Mouse (Mus musculus) liver, embryonic 15.5 days (tissue): ENCODE measurements around the gene Sult3a1. TPM values are rescaled to one million over a fixed set of nuclear protein-coding genes. Genes with fewer than 3 reads are reported as not detected.
A peak's percentile ranks its signal among the peaks of the same experiment; 100 is the strongest.
"Not testable (repeated sequence)": the region's sequence is repeated elsewhere in the genome, so short reads cannot be mapped to it uniquely, and the experiment has no call there.

Experiments used
- ATAC-seq: fragments of 200-750 bp; cut with Nextera tagmentation; 2 replicates; pipeline ENCODE4 v1.8.0; 2017; ENCODE audit warnings: moderate number of reproducible peaks, mild to moderate bottlenecking, moderate library complexity; ENCODE audit not compliant: insufficient read depth
- H3K27ac ChIP-seq: fragments of 300-500 bp; sonication (generic); replicated peaks from 2 replicates; pipeline ENCODE4 v1.5.1; 2015; ENCODE audit warnings: mild to moderate bottlenecking, inconsistent platforms
- H3K27me3 ChIP-seq: fragments of 300-500 bp; sonication (generic); 2 replicates; pipeline ENCODE4 v1.6.1; 2015; ENCODE audit warnings: mild to moderate bottlenecking, inconsistent platforms
- H3K36me3 ChIP-seq: fragments of 300-500 bp; sonication (generic); replicated peaks from 2 replicates; pipeline ENCODE4 v1.6.1; 2015; ENCODE audit warnings: moderate library complexity, mild to moderate bottlenecking, inconsistent platforms
- H3K4me1 ChIP-seq: fragments of 300-500 bp; sonication (generic); replicated peaks from 2 replicates; pipeline ENCODE4 v1.6.1; 2015; ENCODE audit warnings: inconsistent platforms
- H3K4me2 ChIP-seq: fragments of 300-500 bp; sonication (generic); 2 replicates; pipeline ENCODE4 v1.6.1; 2015; ENCODE audit warnings: moderate library complexity, mild to moderate bottlenecking, inconsistent platforms
- H3K4me3 ChIP-seq: fragments of 300-500 bp; sonication (generic); replicated peaks from 2 replicates; pipeline ENCODE4 v1.5.1; 2015; ENCODE audit warnings: mild to moderate bottlenecking, inconsistent platforms
- H3K9ac ChIP-seq: fragments of 300-500 bp; sonication (generic); 2 replicates; pipeline ENCODE4 v1.6.1; 2015; ENCODE audit warnings: moderate library complexity, mild to moderate bottlenecking, inconsistent platforms
- H3K9me3 ChIP-seq: fragments of 300-500 bp; sonication (generic); replicated peaks from 2 replicates; pipeline ENCODE4 v1.6.1; 2016; ENCODE audit warnings: inconsistent platforms
- WGBS: fragments of 180-500 bp; shearing (Covaris S2); methylation state at CpG from one replicate; pipeline ENCODE4 v1.1.7; 2015; ENCODE audit warnings: mixed read lengths; ENCODE audit not compliant: insufficient replicate concordance; 5-methylcytosine and 5-hydroxymethylcytosine counted together
- polyA plus RNA-seq: library from polyadenylated mRNA; unstranded; fragments of >200 nt; fragmentation: Nextera tagmentation; extraction: Ambion mirVana; gene quantifications from 2 replicates; pipeline ENCODE4 v1.2.1, GENCODE M21; 2015

Sult3a1 gene
- not detected in 2 replicates for polyA plus RNA-seq

DNA sequence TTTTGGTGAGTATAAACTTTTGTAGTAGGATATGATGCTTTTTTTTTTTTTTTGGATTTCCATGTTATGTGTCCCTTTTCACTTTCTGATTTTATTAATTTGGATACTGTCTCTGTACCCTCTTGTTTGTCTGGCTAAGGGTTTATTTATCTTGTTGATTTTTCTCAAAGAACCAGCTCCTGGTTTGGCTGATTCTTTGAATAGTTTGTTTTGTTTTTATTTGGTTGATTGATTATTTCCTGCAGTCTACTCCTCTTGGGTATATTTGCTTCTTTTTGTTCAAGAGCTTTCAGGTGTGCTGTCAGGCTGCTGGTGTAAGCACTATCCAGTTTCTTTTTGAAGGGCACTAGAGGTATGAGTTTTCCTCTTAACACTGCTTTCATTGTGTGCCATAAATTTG is at the start of gene Sult3a1:
Sult3a1 (plus strand) TSS at position 301 of the 400 bp plus-strand sequence.
- Histone ChIP-seq H3K4me2 (no peak within 1 kb of the TSS), H3K9me3 (no peaks in the 10 kb centered on the region), H3K36me3 (no peaks in the 10 kb centered on the region), H3K9ac (no peak within 1 kb of the TSS), H3K4me1 (no peaks in the 10 kb centered on the region), H3K27me3 (no peaks in the 10 kb centered on the region), H3K27ac (no peak within 1 kb of the TSS), H3K4me3 (no peak within 1 kb of the TSS)
- ATAC-seq = no peak

DNA sequence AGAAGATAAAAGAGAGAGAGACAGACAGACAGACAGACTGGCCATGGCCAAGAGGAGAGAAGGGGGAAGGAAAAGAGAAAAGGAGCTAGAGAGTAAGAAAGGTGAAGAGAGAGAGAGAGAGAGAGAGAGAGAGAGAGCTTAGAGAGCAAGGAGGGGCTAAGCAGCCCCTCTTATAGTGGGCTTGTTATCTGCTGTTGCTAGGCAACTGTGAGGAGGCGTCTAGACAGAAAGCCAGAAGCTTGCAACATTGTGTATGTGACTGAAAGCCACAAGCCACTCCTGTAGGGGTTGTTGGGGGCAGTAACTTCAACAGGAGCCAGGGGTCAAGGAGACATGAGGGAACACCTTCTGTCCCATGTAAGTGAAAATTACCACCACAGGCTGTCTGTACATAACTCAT is 45.7 kb upstream of the Sult3a1 start:
- Histone ChIP-seq H3K4me2 (no peak overlapping the region), H3K4me1 (no peaks in the 10 kb centered on the region), H3K9me3 (no peaks in the 10 kb centered on the region), H3K27me3 (no peaks in the 10 kb centered on the region), H3K27ac (no peak overlapping the region), H3K4me3 (no peak overlapping the region), H3K9ac (no peak overlapping the region), H3K36me3 (no peaks in the 10 kb centered on the region)
- ATAC-seq = no peak
- 41% methylated on average over 1 of the region's 1 CpGs for WGBS

DNA sequence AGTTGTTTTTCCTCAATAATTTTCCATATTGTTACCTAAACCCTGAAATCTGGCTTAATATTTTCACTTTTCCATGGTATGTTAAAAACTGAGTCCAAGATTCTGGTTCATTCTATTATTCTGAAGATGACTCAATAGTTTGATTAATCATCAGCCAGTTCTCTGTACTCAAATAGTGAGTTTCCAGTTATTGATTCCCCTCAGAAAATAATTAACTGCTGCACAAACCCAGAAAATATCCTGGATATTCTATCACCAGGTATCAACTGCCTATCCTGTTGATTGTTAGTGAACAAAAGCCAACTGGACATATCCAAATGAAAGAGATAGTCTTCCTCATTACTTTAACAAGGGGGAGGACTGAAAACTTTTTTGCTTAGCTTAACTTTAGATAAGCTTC is 43.3 kb upstream of the Sult3a1 start:
- Histone ChIP-seq H3K9me3 (no peaks in the 10 kb centered on the region), H3K4me2 (no peak overlapping the region), H3K27me3 (no peaks in the 10 kb centered on the region), H3K4me1 (no peaks in the 10 kb centered on the region), H3K9ac (no peak overlapping the region), H3K27ac (no peak overlapping the region), H3K4me3 (no peak overlapping the region), H3K36me3 (no peaks in the 10 kb centered on the region)
- no peak for ATAC-seq

DNA sequence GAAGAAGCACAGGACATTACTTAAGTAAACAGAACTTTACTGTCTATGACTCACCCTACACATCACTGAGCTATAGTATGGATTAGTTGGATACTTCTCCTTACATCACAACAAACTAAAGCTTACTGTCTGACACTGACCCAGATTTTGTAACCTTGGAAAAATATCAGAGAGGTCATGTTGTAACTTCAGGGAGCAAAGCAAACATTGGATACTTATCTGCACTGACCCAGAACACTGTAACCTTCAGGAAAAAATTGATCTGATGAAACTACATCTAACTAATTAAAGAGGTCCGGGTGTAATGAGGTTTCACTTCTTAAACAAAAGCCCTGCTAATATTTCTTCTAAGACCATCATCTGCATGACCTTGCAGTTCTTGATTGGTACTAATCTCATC is 40.6 kb upstream of the Sult3a1 start:
- no peak for ATAC-seq
- no peak overlapping the region for H3K9ac ChIP-seq
- WGBS = 19% methylated on average over 1 of the region's 1 CpGs
- no peak overlapping the region for H3K27ac ChIP-seq
- H3K36me3 ChIP-seq = no peaks in the 10 kb centered on the region
- H3K27me3 ChIP-seq = no peaks in the 10 kb centered on the region
- H3K4me1 ChIP-seq = no peaks in the 10 kb centered on the region
- no peak overlapping the region for H3K4me2 ChIP-seq
- H3K4me3 ChIP-seq = no peak overlapping the region
- H3K9me3 ChIP-seq = no peaks in the 10 kb centered on the region

DNA sequence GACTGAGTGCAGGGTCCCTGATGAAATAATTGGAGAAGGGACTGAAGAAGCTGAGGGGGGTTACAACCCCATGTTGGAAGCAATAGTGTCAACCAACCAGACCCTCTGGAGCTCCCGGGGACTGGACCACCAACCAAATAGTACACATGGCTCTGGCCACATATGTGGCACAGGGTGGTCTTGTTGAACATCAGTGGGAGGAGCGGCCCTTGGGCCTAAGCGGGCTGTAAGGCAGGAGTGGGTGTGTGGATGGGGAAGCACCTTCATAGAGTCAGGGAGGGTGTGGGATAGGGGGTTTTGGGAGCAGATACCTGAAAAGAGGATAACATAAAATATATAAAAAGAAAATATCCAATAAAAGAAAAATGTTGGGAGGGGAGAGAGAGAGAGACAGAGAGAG is 36.6 kb upstream of the Sult3a1 start:
- no peaks in the 10 kb centered on the region for H3K4me1 ChIP-seq
- ATAC-seq = no peak
- H3K36me3 ChIP-seq = no peaks in the 10 kb centered on the region
- H3K27me3 ChIP-seq = no peaks in the 10 kb centered on the region
- no peaks in the 10 kb centered on the region for H3K9me3 ChIP-seq
- no peak overlapping the region for H3K4me3 ChIP-seq
- 66% methylated on average over 3 of the region's 3 CpGs for WGBS
- no peak overlapping the region for H3K9ac ChIP-seq
- H3K27ac ChIP-seq = no peak overlapping the region
- H3K4me2 ChIP-seq = no peak overlapping the region

DNA sequence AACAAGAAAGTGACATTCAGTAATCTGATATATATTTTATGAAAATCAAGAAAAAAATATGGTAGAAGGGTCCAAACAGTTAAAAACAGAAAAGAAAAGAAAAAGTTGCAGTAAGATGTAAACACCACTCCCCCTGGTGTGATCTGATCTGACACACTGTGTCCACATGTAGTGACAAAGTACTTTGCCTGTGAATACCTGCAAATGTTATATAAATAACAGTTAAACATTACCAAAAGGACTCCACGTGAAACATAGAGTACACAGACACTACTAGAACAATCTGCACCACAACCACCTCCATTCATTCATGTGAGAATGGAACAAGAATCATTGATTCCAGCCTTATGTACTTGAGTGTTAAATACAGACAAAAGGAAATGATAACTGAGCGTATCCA is 8.5 kb downstream of the Sult3a1 start:
- Histone ChIP-seq H3K9ac (no peak overlapping the region), H3K4me1 (no peaks in the 10 kb centered on the region), H3K27ac (no peak overlapping the region), H3K4me3 (no peak overlapping the region), H3K27me3 (no peaks in the 10 kb centered on the region), H3K36me3 (no peaks in the 10 kb centered on the region), H3K4me2 (no peak overlapping the region), H3K9me3 (no peaks in the 10 kb centered on the region)
- 0 out of 2 replicates have a peak, but pooled peaks have one; percentile 40 for ATAC-seq
- WGBS = 43% methylated on average over 2 of the region's 2 CpGs

DNA sequence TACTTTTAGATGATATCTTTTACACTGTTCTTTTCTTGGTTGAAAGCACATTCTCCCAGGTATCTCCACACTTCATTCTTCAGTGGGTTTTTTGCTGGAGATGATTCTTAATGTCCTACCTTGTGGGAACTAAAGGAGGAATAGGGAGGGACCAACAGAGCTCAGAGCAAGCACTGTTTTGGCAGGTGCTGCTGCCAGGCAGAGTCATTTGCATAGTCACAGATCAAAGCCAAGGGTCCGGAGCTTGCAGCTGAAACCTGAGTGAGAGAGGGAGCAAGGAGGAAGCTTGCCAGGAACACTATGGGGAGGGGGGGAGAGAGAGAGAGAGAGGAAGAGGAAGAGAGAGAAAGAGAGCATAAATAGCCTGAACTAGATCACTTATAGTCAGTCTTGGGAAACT is 12.9 kb downstream of the Sult3a1 start:
- Histone ChIP-seq H3K27me3 (no peaks in the 10 kb centered on the region), H3K9me3 (no peaks in the 10 kb centered on the region), H3K4me1 (no peaks in the 10 kb centered on the region), H3K9ac (no peak overlapping the region), H3K4me2 (no peak overlapping the region), H3K4me3 (no peak overlapping the region), H3K36me3 (no peaks in the 10 kb centered on the region), H3K27ac (no peak overlapping the region)
- no peak for ATAC-seq
- 9% methylated on average over 1 of the region's 1 CpGs for WGBS

DNA sequence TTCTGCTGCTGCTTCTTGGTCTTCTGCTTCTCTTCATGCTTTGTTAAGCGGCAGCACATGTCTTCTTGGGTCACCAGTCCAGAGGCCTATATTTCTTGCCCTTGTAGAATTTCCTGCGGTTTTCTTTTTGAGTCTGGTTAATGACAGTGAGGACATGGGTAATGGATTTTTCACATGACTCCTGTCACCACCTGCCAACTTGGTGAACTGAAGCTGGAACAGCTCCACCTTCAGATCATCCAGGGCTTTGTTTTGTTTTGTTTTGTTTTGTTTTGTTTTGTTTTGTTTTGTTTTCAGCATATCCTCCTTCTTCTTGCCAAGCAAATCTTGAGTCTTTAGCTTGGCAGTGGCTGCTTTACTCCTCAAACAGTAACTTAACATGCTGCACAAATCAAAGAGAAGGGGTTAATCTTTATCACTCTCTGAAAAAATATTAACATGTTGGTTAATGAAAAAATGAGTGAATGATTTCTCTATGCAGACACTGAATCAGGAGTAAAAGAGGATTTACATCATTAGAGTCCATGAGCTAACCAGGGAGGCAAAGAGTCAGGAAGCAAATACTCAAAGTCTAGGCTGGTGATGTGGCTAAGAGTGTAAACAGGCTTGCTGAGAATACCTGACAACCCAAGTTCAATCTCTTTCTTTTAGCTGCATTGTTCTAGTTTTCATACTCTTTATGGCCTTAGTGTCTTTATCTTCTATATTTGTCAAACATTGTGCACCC is 15.3 kb downstream of the Sult3a1 start:
- Histone ChIP-seq H3K27me3 (no peaks in the 10 kb centered on the region), H3K9me3 (no peaks in the 10 kb centered on the region), H3K4me2 (no peak overlapping the region), H3K36me3 (no peaks in the 10 kb centered on the region), H3K27ac (no peak overlapping the region), H3K4me3 (no peak overlapping the region), H3K4me1 (no peaks in the 10 kb centered on the region), H3K9ac (no peak overlapping the region)
- no peak for ATAC-seq
- WGBS = 66% methylated on average over 2 of the region's 2 CpGs

DNA sequence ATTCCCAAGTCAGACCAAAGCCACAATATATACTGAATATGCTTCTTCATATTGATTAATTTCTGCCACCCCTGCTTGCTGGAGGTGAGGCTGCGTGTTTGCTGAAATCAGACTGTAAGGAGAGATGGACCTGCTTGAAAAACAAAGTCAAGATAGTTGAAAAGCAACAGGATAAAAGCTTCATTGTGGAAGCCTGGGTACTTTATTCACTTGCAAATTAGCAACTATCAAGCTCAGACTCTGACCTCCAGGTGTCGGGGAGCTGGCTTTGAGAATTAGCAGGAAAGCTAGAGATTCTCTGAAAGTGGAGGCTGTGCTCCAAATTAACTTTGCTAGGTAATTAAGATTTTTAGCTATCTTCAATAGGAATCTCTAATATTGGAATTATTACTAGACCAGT is 24.9 kb downstream of the Sult3a1 start:
- H3K36me3 ChIP-seq, H3K4me3 ChIP-seq, H3K9ac ChIP-seq, H3K4me1 ChIP-seq, H3K27ac ChIP-seq, ATAC-seq, H3K27me3 ChIP-seq, H3K4me2 ChIP-seq, H3K9me3 ChIP-seq: not testable (repeated sequence)
- WGBS = 66% methylated on average over 2 of the region's 2 CpGs

DNA sequence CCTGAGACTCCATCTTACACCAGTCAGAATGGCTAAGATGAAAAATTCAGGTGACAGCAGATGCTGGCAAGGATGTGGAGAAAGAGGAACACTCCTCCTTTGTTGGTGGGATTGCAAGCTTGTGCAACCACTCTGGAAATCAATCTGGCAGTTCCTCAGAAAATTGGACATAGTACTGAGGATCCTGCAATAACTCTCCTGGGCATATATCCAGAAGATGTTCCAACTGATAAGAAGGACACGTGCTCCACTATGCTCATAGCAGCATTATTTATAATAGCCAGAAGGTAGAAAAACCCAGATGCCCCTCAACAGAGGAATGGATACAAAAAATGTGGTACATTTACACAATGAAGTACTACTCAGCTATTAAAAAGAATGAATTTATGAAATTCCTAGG is 44.0 kb downstream of the Sult3a1 start:
- H3K27ac ChIP-seq, H3K4me3 ChIP-seq, H3K9ac ChIP-seq, H3K4me1 ChIP-seq, H3K27me3 ChIP-seq, H3K9me3 ChIP-seq, H3K4me2 ChIP-seq, H3K36me3 ChIP-seq, ATAC-seq: not testable (repeated sequence)
- 48% methylated on average over 1 of the region's 1 CpGs for WGBS

DNA sequence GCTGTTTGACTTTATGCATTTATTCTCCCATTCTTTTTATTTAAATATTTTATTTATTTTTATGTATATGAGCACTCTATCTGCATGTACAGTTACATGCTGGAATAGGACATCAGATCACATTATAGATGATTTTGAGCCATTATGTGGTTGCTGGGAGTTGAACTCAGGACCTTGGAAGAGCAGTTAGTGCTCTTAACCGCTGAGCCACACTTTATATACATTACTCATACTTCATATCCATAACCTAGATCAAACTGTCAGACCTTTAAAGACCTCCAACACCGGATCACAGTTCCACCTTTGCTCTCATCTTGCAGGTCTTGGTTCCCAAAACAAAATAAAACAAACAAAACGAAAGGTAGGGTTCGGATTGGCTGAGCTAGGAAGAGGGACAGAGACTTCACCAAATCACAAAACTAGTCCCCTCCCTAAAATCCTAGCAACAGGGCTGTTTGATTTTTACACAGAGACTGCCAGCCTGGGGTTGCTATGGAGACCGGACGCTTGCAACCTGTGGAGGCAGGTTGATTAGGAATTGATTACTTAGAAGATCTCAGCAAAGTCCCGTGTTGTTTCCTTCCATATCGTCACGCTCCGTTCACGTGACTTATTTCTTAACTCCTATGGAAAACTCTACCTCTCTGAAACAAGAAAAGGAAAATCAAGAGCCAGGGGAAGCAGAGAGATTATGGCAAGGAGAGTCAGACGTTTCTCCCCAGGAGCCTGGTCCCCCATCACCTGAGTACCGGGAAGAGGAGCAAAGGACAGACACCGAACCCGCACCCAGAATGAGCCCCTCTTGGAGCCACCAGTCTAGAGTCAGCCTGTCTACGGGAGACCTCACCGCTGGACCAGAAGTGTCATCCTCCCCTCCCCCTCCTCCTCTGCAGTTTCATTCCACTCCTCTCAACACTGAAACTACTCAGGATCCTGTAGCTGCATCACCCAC is 47.3 kb downstream of the Sult3a1 start, which contains the start of gene Rsph4a:
Rsph4a (plus strand) TSS at position 582 of the 952 bp plus-strand sequence.
- Histone ChIP-seq H3K27me3 (no peaks in the 10 kb centered on the region), H3K36me3 (no peaks in the 10 kb centered on the region), H3K4me2 (peak within 1 kb of the TSS; percentile 57), H3K27ac (no peak within 1 kb of the TSS), H3K9ac (no peak within 1 kb of the TSS), H3K4me3 (peak within 1 kb of the TSS; percentile 20), H3K9me3 (no peaks in the 10 kb centered on the region), H3K4me1 (no peaks in the 10 kb centered on the region)
- 6% methylated on average over 17 of the region's 17 CpGs for WGBS
- ATAC-seq = peak; percentile 65
